Mouse (Mus musculus) liver, embryonic 16.5 days (tissue): ENCODE results near the gene Lamtor5. TPM values are rescaled to one million over a fixed set of nuclear protein-coding genes. Genes with fewer than 3 reads are reported as not detected.

Experiments
- ATAC-seq: fragments of 200-750 bp; cut with Nextera tagmentation; 2 replicates; pipeline ENCODE4 v1.8.0; 2017; ENCODE audit warnings: low read depth, mild to moderate bottlenecking, moderate number of reproducible peaks, moderate library complexity
- H3K27ac ChIP-seq: fragments of 300-500 bp; sonication (generic); 2 replicates; pipeline ENCODE4 v1.5.1; 2014; ENCODE audit warnings: mild to moderate bottlenecking, low read length
- H3K27me3 ChIP-seq: fragments of 300-500 bp; sonication (generic); 2 replicates; pipeline ENCODE4 v1.6.1; 2014; ENCODE audit warnings: low read depth, low read length, mixed read lengths; ENCODE audit not compliant: control insufficient read depth, insufficient read depth
- H3K36me3 ChIP-seq: fragments of 300-500 bp; sonication (generic); 2 replicates; pipeline ENCODE4 v1.6.1; 2014; ENCODE audit warnings: mild to moderate bottlenecking; ENCODE audit not compliant: control insufficient read depth, insufficient read depth
- H3K4me1 ChIP-seq: fragments of 300-500 bp; sonication (generic); 2 replicates; pipeline ENCODE4 v1.6.1; 2014; ENCODE audit warnings: low read depth, low read length, mixed read lengths; ENCODE audit not compliant: control insufficient read depth
- H3K4me2 ChIP-seq: fragments of 300-500 bp; sonication (generic); 2 replicates; pipeline ENCODE4 v1.6.1; 2014; ENCODE audit warnings: low read depth, low read length, mixed read lengths
- H3K4me3 ChIP-seq: fragments of 300-500 bp; sonication (generic); 2 replicates; pipeline ENCODE4 v1.5.1; 2014; ENCODE audit warnings: low read depth, mild to moderate bottlenecking, low read length
- H3K9ac ChIP-seq: fragments of 300-500 bp; sonication (generic); 2 replicates; pipeline ENCODE4 v1.6.1; 2014; ENCODE audit warnings: low read depth, low read length
- H3K9me3 ChIP-seq: fragments of 300-500 bp; sonication (generic); replicated peaks from 2 replicates; pipeline ENCODE4 v1.6.1; 2016; ENCODE audit warnings: low read length; ENCODE audit not compliant: control insufficient read depth
- WGBS: fragments of 180-500 bp; shearing (Covaris S2); extraction: QIAGEN DNeasy Blood & Tissue Kit; methylation state at CpG from one replicate; pipeline ENCODE4 v1.1.7; 2014; ENCODE audit not compliant: insufficient replicate concordance; 5-methylcytosine and 5-hydroxymethylcytosine counted together
- polyA plus RNA-seq: library from polyadenylated mRNA; unstranded; fragments of >200 nt; fragmentation: Nextera tagmentation; extraction: Ambion mirVana; gene quantifications from 2 replicates; pipeline ENCODE4 v1.2.1, GENCODE M21; 2015

The Lamtor5 gene
- polyA plus RNA-seq, 1 experiment from 2014 or later: 88.2 TPM

- no peak within 1 kb of the TSS for H3K27ac ChIP-seq
- H3K4me1 ChIP-seq: no peaks in the 10 kb centered on the region
- ATAC-seq: no peak
- 72% methylated on average over 9 of the region's 9 CpGs for WGBS
- H3K4me3 ChIP-seq: no peak within 1 kb of the TSS
- H3K9me3 ChIP-seq: no peaks in the 10 kb centered on the region
- no peak within 1 kb of the TSS for H3K9ac ChIP-seq
- no peaks in the 10 kb centered on the region for H3K27me3 ChIP-seq
- no peak within 1 kb of the TSS for H3K4me2 ChIP-seq
- no peaks in the 10 kb centered on the region for H3K36me3 ChIP-seq
Observed at GRCm38 (mm10) chr3:107239607-107240006, 39.1 kb upstream of the Lamtor5 start, which contains the start of gene Prok1. Gene Prok1, minus strand, starts transcription at chr3:107239707.

- WGBS: 41% methylated on average over 14 of the region's 14 CpGs
- no peaks in the 10 kb centered on the region for H3K27me3 ChIP-seq
- no peak overlapping the region for H3K4me3 ChIP-seq
- no peaks in the 10 kb centered on the region for H3K4me1 ChIP-seq
- no peaks in the 10 kb centered on the region for H3K9me3 ChIP-seq
- H3K27ac ChIP-seq: no peak overlapping the region
- ATAC-seq: no peak
- H3K36me3 ChIP-seq: no peaks in the 10 kb centered on the region
- no peak overlapping the region for H3K9ac ChIP-seq
- no peak overlapping the region for H3K4me2 ChIP-seq
Observed at GRCm38 (mm10) chr3:107241389-107242094, 37.1 kb upstream of the Lamtor5 start.

GRCm38 (mm10) chr3:107246876-107247275 is 31.8 kb upstream of the Lamtor5 start:
- H3K9me3 ChIP-seq: no peaks in the 10 kb centered on the region
- no peaks in the 10 kb centered on the region for H3K36me3 ChIP-seq
- no peak overlapping the region for H3K27ac ChIP-seq
- ATAC-seq: no peak
- 60% methylated on average over 6 of the region's 6 CpGs for WGBS
- H3K4me1 ChIP-seq: no peaks in the 10 kb centered on the region
- no peak overlapping the region for H3K4me2 ChIP-seq
- no peak overlapping the region for H3K9ac ChIP-seq
- H3K4me3 ChIP-seq: no peak overlapping the region
- no peaks in the 10 kb centered on the region for H3K27me3 ChIP-seq

- ATAC-seq: no peak
- H3K9me3 ChIP-seq: no peaks in the 10 kb centered on the region
- WGBS: 29% methylated on average over 3 of the region's 3 CpGs
- no peak overlapping the region for H3K4me3 ChIP-seq
- no peak overlapping the region for H3K27ac ChIP-seq
- no peaks in the 10 kb centered on the region for H3K36me3 ChIP-seq
- no peaks in the 10 kb centered on the region for H3K27me3 ChIP-seq
- no peak overlapping the region for H3K4me2 ChIP-seq
- no peaks in the 10 kb centered on the region for H3K4me1 ChIP-seq
- no peak overlapping the region for H3K9ac ChIP-seq
Observed at GRCm38 (mm10) chr3:107249042-107249441, 29.6 kb upstream of the Lamtor5 start.

GRCm38 (mm10) chr3:107250320-107250719 is 28.3 kb upstream of the Lamtor5 start:
- H3K27me3 ChIP-seq: no peaks in the 10 kb centered on the region
- ATAC-seq: no peak
- no peak overlapping the region for H3K4me3 ChIP-seq
- no peaks in the 10 kb centered on the region for H3K4me1 ChIP-seq
- no peak overlapping the region for H3K9ac ChIP-seq
- no peaks in the 10 kb centered on the region for H3K9me3 ChIP-seq
- no peak overlapping the region for H3K27ac ChIP-seq
- H3K4me2 ChIP-seq: no peak overlapping the region
- no peaks in the 10 kb centered on the region for H3K36me3 ChIP-seq
- 9% methylated on average over 2 of the region's 2 CpGs for WGBS

- H3K27me3 ChIP-seq: no peaks in the 10 kb centered on the region
Observed at GRCm38 (mm10) chr3:107252035-107252434, 26.6 kb upstream of the Lamtor5 start.

GRCm38 (mm10) chr3:107253925-107254324 is 24.7 kb upstream of the Lamtor5 start:
- no peak for ATAC-seq
- Histone ChIP-seq H3K4me1 (no peaks in the 10 kb centered on the region), H3K9me3 (no peaks in the 10 kb centered on the region), H3K27ac (no peak overlapping the region), H3K27me3 (no peaks in the 10 kb centered on the region), H3K9ac (no peak overlapping the region), H3K4me3 (no peak overlapping the region), H3K4me2 (no peak overlapping the region), H3K36me3 (no peaks in the 10 kb centered on the region)
- 58% methylated on average over 5 of the region's 5 CpGs for WGBS

More at GRCm38 (mm10) chr3:107252035-107252434, 26.6 kb upstream of the Lamtor5 start:
- H3K4me2 ChIP-seq: no peak overlapping the region
- no peak overlapping the region for H3K9ac ChIP-seq
- H3K36me3 ChIP-seq: no peaks in the 10 kb centered on the region
- no peak overlapping the region for H3K27ac ChIP-seq
- WGBS: 20% methylated on average over 4 of the region's 4 CpGs
- no peaks in the 10 kb centered on the region for H3K4me1 ChIP-seq
- no peak overlapping the region for H3K4me3 ChIP-seq
- no peak for ATAC-seq
- no peaks in the 10 kb centered on the region for H3K9me3 ChIP-seq

- Histone ChIP-seq H3K27ac (no peak overlapping the region), H3K4me2 (no peak overlapping the region), H3K36me3 (no peaks in the 10 kb centered on the region), H3K4me1 (no peaks in the 10 kb centered on the region), H3K9me3 (no peaks in the 10 kb centered on the region), H3K27me3 (no peaks in the 10 kb centered on the region), H3K4me3 (no peak overlapping the region), H3K9ac (no peak overlapping the region)
- ATAC-seq: no peak
- WGBS: 63% methylated on average over 3 of the region's 3 CpGs
Observed at GRCm38 (mm10) chr3:107255992-107256391, 22.7 kb upstream of the Lamtor5 start.

DNA sequence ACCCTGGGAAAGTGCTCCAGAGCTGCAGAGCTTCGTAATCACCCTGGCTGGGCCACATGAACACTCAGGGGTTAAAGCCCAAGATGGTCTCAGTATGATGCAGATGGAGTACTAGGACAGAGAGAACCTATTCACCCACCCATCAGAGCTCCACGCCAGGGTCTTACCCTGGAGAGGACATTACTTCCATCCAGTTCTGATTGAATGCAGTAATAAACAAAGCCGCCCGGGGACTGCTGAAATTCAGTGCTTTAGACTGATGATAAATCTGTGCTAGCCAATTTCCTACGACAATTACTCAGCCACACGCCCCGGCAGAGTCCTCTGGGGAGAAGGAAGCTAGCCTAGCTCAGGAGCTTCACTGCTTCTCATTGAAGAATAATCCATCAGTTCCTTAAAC is 21.9 kb upstream of the Lamtor5 start:
- no peak overlapping the region for H3K9ac ChIP-seq
- no peak overlapping the region for H3K4me3 ChIP-seq
- ATAC-seq: no peak
- 54% methylated on average over 7 of the region's 7 CpGs for WGBS
- H3K27ac ChIP-seq: no peak overlapping the region
- no peaks in the 10 kb centered on the region for H3K9me3 ChIP-seq
- H3K36me3 ChIP-seq: no peaks in the 10 kb centered on the region
- H3K4me2 ChIP-seq: no peak overlapping the region
- no peaks in the 10 kb centered on the region for H3K4me1 ChIP-seq
- no peaks in the 10 kb centered on the region for H3K27me3 ChIP-seq
